Mouse (Mus musculus): ENCODE data around the gene Kitl. TPM values are rescaled to one million over a fixed set of nuclear protein-coding genes. Genes with fewer than 3 reads are reported as not detected.

The Kitl gene
- polyA plus RNA-seq, 3 experiments from 2014 or later = 0.49 TPM; not detected in 2

DNA sequence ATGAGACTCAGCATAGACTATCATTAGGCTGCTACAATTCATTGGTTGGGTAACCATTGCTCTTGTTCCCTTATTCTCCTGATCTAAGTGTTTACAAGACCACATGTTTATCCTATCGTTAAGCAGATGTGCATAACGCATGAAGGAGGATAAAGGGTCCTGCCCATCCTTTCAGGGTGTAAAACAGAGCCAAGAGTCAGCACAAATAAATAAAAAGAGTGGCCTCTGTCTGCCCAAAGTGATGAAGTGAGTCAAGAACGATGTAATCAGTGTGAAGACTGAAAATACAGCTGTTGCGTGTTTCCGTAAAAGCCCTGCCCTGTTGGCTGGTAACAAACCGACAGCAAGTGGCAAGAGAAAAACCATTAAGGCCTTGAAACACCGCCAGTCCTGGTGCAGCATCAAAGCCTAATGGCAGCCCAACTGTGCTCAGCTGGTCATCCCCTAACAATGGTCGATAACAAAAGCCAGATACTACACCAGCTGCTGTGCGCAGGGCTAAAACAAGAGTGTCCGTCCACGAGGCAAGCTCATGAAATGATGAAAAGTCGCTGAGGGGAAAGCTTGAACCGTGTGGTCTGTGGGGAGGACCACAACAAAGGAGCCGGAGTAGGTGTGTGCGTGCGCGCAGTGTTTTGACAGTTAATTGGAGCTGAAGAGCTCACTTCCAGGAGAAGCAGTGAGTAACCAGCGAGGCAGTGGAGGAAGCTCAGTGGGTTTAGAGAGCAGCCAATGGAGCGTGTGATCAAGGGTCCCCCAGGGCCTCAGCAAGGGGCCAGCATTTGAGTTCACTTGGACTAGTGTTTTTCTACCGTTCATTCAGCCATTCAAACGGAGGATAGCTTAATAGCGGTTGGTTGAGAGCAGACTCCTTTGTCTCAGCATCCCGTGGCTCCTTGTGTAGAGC is 112.7 kb downstream of the Kitl start:
- ATAC-seq = no peak

GRCm38 (mm10) chr10:100131657-100132056 is 116.2 kb downstream of the Kitl start:
- ATAC-seq = no peak

DNA sequence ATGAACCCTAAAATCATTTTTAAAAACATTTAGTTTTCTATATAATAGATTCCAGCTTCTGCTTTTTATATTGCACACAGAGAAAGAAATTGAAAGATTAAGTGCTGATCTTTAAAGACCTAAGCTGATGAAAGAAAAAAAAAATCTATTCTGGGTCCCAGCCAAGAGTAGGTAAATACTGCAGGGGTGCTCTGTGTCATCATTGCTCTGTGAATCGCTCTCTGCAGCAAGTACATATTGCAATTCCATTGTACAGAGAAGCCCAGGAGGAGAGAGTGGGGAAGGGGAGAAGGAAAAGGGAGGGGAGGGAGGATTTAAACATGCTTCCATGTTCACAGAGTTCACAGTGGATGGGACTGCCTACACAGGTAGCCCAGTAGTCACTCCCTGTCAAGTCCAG is 116.9 kb downstream of the Kitl start:
- no peak for ATAC-seq

GRCm38 (mm10) chr10:100138552-100138951 is 123.1 kb downstream of the Kitl start:
- ATAC-seq = no peak

GRCm38 (mm10) chr10:100148123-100148522 is 132.7 kb downstream of the Kitl start:
- no peak for ATAC-seq
